Mouse (Mus musculus) lung, postnatal 0 days (tissue): Measurements from ENCODE around the gene Dpp7. TPM values are rescaled to one million over a fixed set of nuclear protein-coding genes. Genes with fewer than 3 reads are reported as not detected.

Experiments used
- ATAC-seq: fragments of 200-750 bp; cut with Nextera tagmentation; 2 replicates; pipeline ENCODE4 v1.8.0; 2017; ENCODE audit warnings: moderate library complexity
- DNase-seq: peaks from one replicate; pipeline ENCODE4 v3.0.0-alpha.2; 2016; ENCODE audit warnings: low spot score
- H3K27ac ChIP-seq: fragments of 300-500 bp; sonication (generic); 2 replicates; pipeline ENCODE4 v1.5.1; 2014; ENCODE audit warnings: antibody characterized with exemption, mild to moderate bottlenecking, low read length, mixed read lengths
- H3K27me3 ChIP-seq: fragments of 300-500 bp; sonication (generic); replicated peaks from 2 replicates; pipeline ENCODE4 v1.6.1; 2014; ENCODE audit warnings: low read length, mixed read lengths; ENCODE audit not compliant: insufficient read depth
- H3K36me3 ChIP-seq: fragments of 300-500 bp; sonication (generic); 2 replicates; pipeline ENCODE4 v1.6.1; 2014; ENCODE audit warnings: low read length, mixed read lengths; ENCODE audit not compliant: insufficient read depth
- H3K4me1 ChIP-seq: fragments of 300-500 bp; sonication (generic); 2 replicates; pipeline ENCODE4 v1.6.1; 2014; ENCODE audit warnings: antibody characterized with exemption, low read depth, low read length, mixed read lengths; ENCODE audit not compliant: insufficient read depth
- H3K4me2 ChIP-seq: fragments of 300-500 bp; sonication (generic); replicated peaks from 2 replicates; pipeline ENCODE4 v1.6.1; 2014; ENCODE audit warnings: low read depth, mild to moderate bottlenecking, low read length, moderate library complexity, mixed read lengths
- H3K4me3 ChIP-seq: fragments of 300-500 bp; sonication (generic); 2 replicates; pipeline ENCODE4 v1.5.1; 2014; ENCODE audit warnings: low read depth, low read length
- H3K9ac ChIP-seq: fragments of 300-500 bp; sonication (generic); replicated peaks from 2 replicates; pipeline ENCODE4 v1.6.1; 2014; ENCODE audit warnings: low read depth, mild to moderate bottlenecking
- H3K9me3 ChIP-seq: fragments of 300-500 bp; sonication (generic); 2 replicates; pipeline ENCODE4 v1.6.1; 2016; ENCODE audit warnings: low read length, mixed read lengths
- CTCF ChIP-seq: IDR thresholded peaks from 2 replicates; pipeline ENCODE4 v1.5.1; 2016; ENCODE audit warnings: antibody characterized with exemption, mild to moderate bottlenecking
- EP300 ChIP-seq: IDR thresholded peaks from 2 replicates; pipeline ENCODE4 v1.6.1; 2016; ENCODE audit warnings: antibody characterized with exemption, mild to moderate bottlenecking, control low read depth
- WGBS: fragments of 180-500 bp; shearing (Covaris S2); extraction: QIAGEN DNeasy Blood & Tissue Kit; methylation state at CpG from one replicate; pipeline ENCODE4 v1.1.7; 2014; 5-methylcytosine and 5-hydroxymethylcytosine counted together
- polyA plus RNA-seq: library from polyadenylated mRNA; unstranded; fragments of >200 nt; fragmentation: Nextera tagmentation; extraction: Ambion mirVana; gene quantifications from 2 replicates; pipeline ENCODE4 v1.2.1, GENCODE M21; 2015

Dpp7 gene
- 10.5 and 11.1 TPM in 2 replicates for polyA plus RNA-seq

- ATAC-seq = peak; percentile 83
- H3K4me2 ChIP-seq = peak within 1 kb of the TSS; percentile 65
- H3K27me3 ChIP-seq = no peaks in the 10 kb centered on the region
- no peaks in the 10 kb centered on the region for H3K9me3 ChIP-seq
- 0 out of 2 replicates have a peak, but pooled peaks cover 3% of the 10 kb centered on the region for H3K36me3 ChIP-seq
- TF ChIP-seq CTCF = no peak
- WGBS = 3% methylated on average over 13 of the region's 13 CpGs
- peaks cover 8% of the 10 kb centered on the region; the same call in 1 of the 2 replicates for H3K4me1 ChIP-seq
- H3K27ac ChIP-seq = no peak within 1 kb of the TSS
- DNase-seq = peak; percentile 80
- peak within 1 kb of the TSS; percentile 33 for H3K4me3 ChIP-seq
- H3K9ac ChIP-seq = peak within 1 kb of the TSS; percentile 19; the same call in 1 of the 2 replicates
Measured at GRCm38 (mm10) chr2:25356208-25357079, at the start of gene Dpp7. Dpp7 (minus strand) TSS chr2:25356359.

GRCm38 (mm10) chr2:25403994-25404393 lies 47.8 kb upstream of the Dpp7 start:
- Histone ChIP-seq H3K4me1 (no peaks in the 10 kb centered on the region), H3K9me3 (no peaks in the 10 kb centered on the region), H3K4me2 (no peak overlapping the region), H3K9ac (no peak overlapping the region), H3K27me3 (peaks cover 20% of the 10 kb centered on the region), H3K4me3 (no peak overlapping the region), H3K36me3 (no peaks in the 10 kb centered on the region), H3K27ac (no peak overlapping the region)
- no peak for TF ChIP-seq CTCF
- TF ChIP-seq EP300 = no peak
- ATAC-seq (no peak), DNase-seq (no peak)
- 78% methylated on average over 4 of the region's 4 CpGs for WGBS

- Histone ChIP-seq H3K9me3 (no peaks in the 10 kb centered on the region), H3K4me1 (no peaks in the 10 kb centered on the region), H3K27me3 (peaks cover 20% of the 10 kb centered on the region), H3K9ac (peak overlapping the region; percentile 34), H3K4me2 (peak overlapping the region; percentile 69), H3K36me3 (no peaks in the 10 kb centered on the region), H3K27ac (no peak overlapping the region), H3K4me3 (peak overlapping the region; percentile 44)
- ATAC-seq (peak; percentile 53), DNase-seq (peak; percentile 41)
- no peak for TF ChIP-seq EP300
- 6% methylated on average over 50 of the region's 54 CpGs for WGBS
Measured at GRCm38 (mm10) chr2:25402972-25403601, 46.9 kb upstream of the Dpp7 start.

GRCm38 (mm10) chr2:25402377-25402971 lies 46.3 kb upstream of the Dpp7 start:
- H3K36me3 ChIP-seq = no peaks in the 10 kb centered on the region
- TF ChIP-seq CTCF (peak; percentile 86), EP300 (no peak)
- H3K9ac ChIP-seq = no peak overlapping the region

GRCm38 (mm10) chr2:25400764-25401163 lies 44.6 kb upstream of the Dpp7 start:
- Histone ChIP-seq H3K4me3 (no peak overlapping the region), H3K27me3 (peaks cover 20% of the 10 kb centered on the region), H3K36me3 (no peaks in the 10 kb centered on the region), H3K9ac (no peak overlapping the region), H3K9me3 (no peaks in the 10 kb centered on the region), H3K4me1 (peaks cover 4% of the 10 kb centered on the region; the same call in 1 of the 2 replicates), H3K4me2 (peak overlapping the region; percentile 28), H3K27ac (no peak overlapping the region)
- 5% methylated on average over 17 of the region's 17 CpGs for WGBS
- TF ChIP-seq CTCF (peak; percentile 74), EP300 (no peak)
- peak; percentile 43 for ATAC-seq
- peak; percentile 76 for DNase-seq

More at GRCm38 (mm10) chr2:25402377-25402971, 46.3 kb upstream of the Dpp7 start:
- DNase-seq (peak; percentile 81), ATAC-seq (peak; percentile 43)
- Histone ChIP-seq H3K4me3 (peak overlapping the region; percentile 44), H3K27ac (no peak overlapping the region), H3K4me2 (peak overlapping the region; percentile 69), H3K4me1 (no peaks in the 10 kb centered on the region), H3K9me3 (no peaks in the 10 kb centered on the region), H3K27me3 (peaks cover 20% of the 10 kb centered on the region)
- 1% methylated on average over 13 of the region's 13 CpGs for WGBS

- DNase-seq (no peak), ATAC-seq (no peak)
- 16% methylated on average over 16 of the region's 16 CpGs for WGBS
- no peak for TF ChIP-seq EP300
- Histone ChIP-seq H3K4me1 (peaks cover 4% of the 10 kb centered on the region; the same call in 1 of the 2 replicates), H3K27ac (no peak overlapping the region), H3K4me3 (no peak overlapping the region), H3K9ac (no peak overlapping the region), H3K27me3 (peaks cover 22% of the 10 kb centered on the region), H3K36me3 (no peaks in the 10 kb centered on the region), H3K4me2 (peak overlapping the region; percentile 28; the same call in 1 of the 2 replicates), H3K9me3 (no peaks in the 10 kb centered on the region)
Measured at GRCm38 (mm10) chr2:25400291-25400690, 44.1 kb upstream of the Dpp7 start.
